Mouse (Mus musculus): ENCODE measurements around the gene Bicra.

DNA sequence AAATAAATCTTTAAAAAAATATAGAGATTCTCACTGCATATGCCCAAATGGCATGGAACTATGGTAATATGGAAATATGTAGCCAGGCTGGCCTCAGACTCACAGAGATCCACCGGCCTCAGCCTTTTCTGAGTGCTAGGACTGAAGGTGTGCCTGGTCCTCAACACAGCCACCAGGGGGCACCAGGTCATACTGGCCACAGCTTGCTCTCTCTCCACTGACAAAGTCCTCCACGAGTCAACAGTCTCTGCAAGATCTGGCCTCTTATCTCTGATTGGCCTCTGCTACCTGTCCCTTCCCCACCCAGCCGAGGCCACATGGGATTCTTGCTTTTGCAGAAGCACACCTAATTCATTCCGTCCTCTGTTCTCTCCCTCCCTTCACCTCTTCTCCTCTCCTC, 117.8 kb downstream of the Bicra start:
- TF ChIP-seq POLR2A (IDR thresholded peaks at IDR 0.05; ENCODE audit: insufficient read depth, low read length) (no peak), CTCF (IDR thresholded peaks at IDR 0.05; ENCODE audit: low read depth, low read length) (peak; percentile 91)
